In genomic region chr12:105497894-105498293, GRCm38 (mm10) we compare ENCODE assay signal across 9 mouse cellular contexts. TPM values are rescaled to one million over a fixed set of nuclear protein-coding genes. Genes with fewer than 3 reads are reported as not detected.
A peak's percentile ranks its signal among the peaks of the same experiment; 100 is the strongest.
DNase-seq lines count a peak whose midpoint lies in the region; ATAC-seq lines count a peak whose summit lies in the region.
"Had no signal": no experiment of that assay in that cellular context is flagged by ENCODE, and none has a peak within 500 bp of the region (broad histone marks: within the 10 kb centered on the region; RNA-seq: fewer than 3 reads in every experiment).

No protein-coding gene starts in this region.

- no peaks in the 10 kb centered on the region for H3K36me3 ChIP-seq in forebrain, embryonic 16.5 days (ENCODE audit: control insufficient read depth, insufficient read depth)
- H3K36me3 ChIP-seq in hindbrain, embryonic 12.5 days, result no peaks in the 10 kb centered on the region
- H3K36me3 ChIP-seq: embryonic facial prominence, embryonic 13.5 days had no signal

- no peaks in the 10 kb centered on the region for H3K9me3 ChIP-seq in forebrain, embryonic 16.5 days (ENCODE audit: control insufficient read depth, low read length)
- H3K9me3 ChIP-seq in hindbrain, embryonic 12.5 days (replicated peaks), result no peaks in the 10 kb centered on the region
- H3K9me3 ChIP-seq: embryonic facial prominence, embryonic 13.5 days had no signal

- peak; percentile 55 for ATAC-seq in forebrain, embryonic 16.5 days
- ATAC-seq in hindbrain, embryonic 12.5 days (ENCODE audit: low FRiP score), result peak; percentile 55; the same call in 1 of the 2 replicates

- no peak overlapping the region for H3K4me2 ChIP-seq in forebrain, embryonic 16.5 days (ENCODE audit: low read length)
- H3K4me2 ChIP-seq in hindbrain, embryonic 12.5 days (replicated peaks), result no peak overlapping the region
- H3K4me2 ChIP-seq: embryonic facial prominence, embryonic 13.5 days had no signal

- 12% methylated on average over 6 of the region's 6 CpGs for WGBS in forebrain, embryonic 16.5 days
- 10% methylated on average over 6 of the region's 6 CpGs for WGBS in hindbrain, embryonic 12.5 days

- H3K4me1 ChIP-seq in forebrain, embryonic 16.5 days (replicated peaks; ENCODE audit: control insufficient read depth, insufficient read depth, low read length), result no peaks in the 10 kb centered on the region
- peaks cover 8% of the 10 kb centered on the region; the same call in 1 of the 2 replicates for H3K4me1 ChIP-seq in hindbrain, embryonic 12.5 days

- peak; percentile 59 for DNase-seq in ES-CJ7 (ENCODE audit: low read depth, low spot score)
- DNase-seq in c-Kit-positive CD71-positive TER-119-positive erythroid progenitor cells, embryonic 14.5 days (ENCODE audit: low spot score), result peak; percentile 20
- peak; percentile 58 for DNase-seq in layer of hippocampus, adult 9-11 months
- DNase-seq in lung, postnatal 14 days, result peak; percentile 92
- DNase-seq in retina, postnatal 1 day, result peak; percentile 84
- DNase-seq in urinary bladder, postnatal 25 days (ENCODE audit: low spot score), result peak; percentile 86

- H3K9ac ChIP-seq in forebrain, embryonic 16.5 days (replicated peaks; ENCODE audit: low read depth, low read length), result no peak overlapping the region
- no peak overlapping the region for H3K9ac ChIP-seq in hindbrain, embryonic 12.5 days
- H3K9ac ChIP-seq: embryonic facial prominence, embryonic 13.5 days had no signal

- H3K27ac ChIP-seq in forebrain, embryonic 16.5 days (ENCODE audit: low read length), result no peak overlapping the region
- H3K27ac ChIP-seq in hindbrain, embryonic 12.5 days, result no peak overlapping the region
- H3K27ac ChIP-seq: embryonic facial prominence, embryonic 13.5 days had no signal

- H3K27me3 ChIP-seq in forebrain, embryonic 16.5 days (replicated peaks; ENCODE audit: control insufficient read depth, insufficient read depth, low read length), result no peaks in the 10 kb centered on the region
- no peaks in the 10 kb centered on the region for H3K27me3 ChIP-seq in hindbrain, embryonic 12.5 days
- H3K27me3 ChIP-seq: embryonic facial prominence, embryonic 13.5 days had no signal

- no peak overlapping the region for H3K4me3 ChIP-seq in forebrain, embryonic 16.5 days (replicated peaks; ENCODE audit: low read length)
- H3K4me3 ChIP-seq in hindbrain, embryonic 12.5 days, result no peak overlapping the region
- H3K4me3 ChIP-seq: embryonic facial prominence, embryonic 13.5 days had no signal

RNA-seq across cellular contexts. Expression of gene D430019H16Rik, which starts 44.2 kb away (rescaled TPM):
- 14.0 and 17.8 TPM in 2 replicates for polyA plus RNA-seq in forebrain, embryonic 16.5 days (2015; fragmentation: Nextera tagmentation; extraction: Ambion mirVana)
- 7.0 and 8.1 TPM in 2 replicates for polyA plus RNA-seq in hindbrain, embryonic 12.5 days (2016; fragmentation: Nextera tagmentation; extraction: Ambion mirVana)

Comparison
In these comparisons a context has a peak if more than half of its experiments do, and no peak if none do; other contexts are left out.
1. DNase-seq: peak in every context shown above with its lines; median percentile 92 in lung, postnatal 14 days; 86 in urinary bladder, postnatal 25 days; 84 in retina, postnatal 1 day; 59 in ES-CJ7; 58 in layer of hippocampus, adult 9-11 months; 20 in c-Kit-positive CD71-positive TER-119-positive erythroid progenitor cells, embryonic 14.5 days.